Mouse (Mus musculus) testis, adult 2 months (tissue): ENCODE data around the gene Mad2l1bp.

ENCODE experiments used
- CTCF ChIP-seq: fragments of 200-500 bp; IDR thresholded peaks from 2 replicates; pipeline ENCODE4 v1.5.1; 2012; ENCODE audit warnings: low read depth, mild to moderate bottlenecking, inconsistent platforms, low read length, moderate library complexity; ENCODE audit not compliant: control insufficient read depth, insufficient read depth, insufficient replicate concordance
- POLR2A ChIP-seq: fragments of 200-500 bp; IDR thresholded peaks from 2 replicates; pipeline ENCODE4 v1.6.1; 2012; ENCODE audit warnings: low read depth, mild to moderate bottlenecking, inconsistent platforms, low read length, moderate library complexity; ENCODE audit not compliant: control insufficient read depth

GRCm38 (mm10) chr17:46118423-46118850, 34.9 kb downstream of the Mad2l1bp start:
- TF ChIP-seq CTCF (no peak), POLR2A (no peak)
